Mouse (Mus musculus): ENCODE measurements around the gene Pde10a.

The Pde10a gene

DNA sequence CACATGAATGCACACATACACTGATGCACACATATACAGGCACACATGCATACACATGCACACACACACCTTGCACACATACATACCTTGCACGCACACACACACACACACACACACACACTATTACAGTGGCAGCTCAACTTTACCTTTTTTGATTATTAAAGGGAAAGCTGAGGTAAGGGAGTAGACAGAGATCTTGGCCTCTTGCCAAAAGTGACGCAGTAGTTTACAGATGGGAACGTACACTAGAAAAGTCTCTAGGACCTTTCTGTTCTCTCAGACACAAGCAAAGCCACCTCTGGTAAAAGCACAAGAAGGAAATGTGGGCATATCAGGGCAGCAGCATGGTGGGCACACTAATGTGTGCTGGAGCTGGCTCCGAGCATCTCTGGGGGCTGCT is 317.5 kb downstream of the Pde10a start:
- DNase-seq (ENCODE audit: low spot score), result no peak

DNA sequence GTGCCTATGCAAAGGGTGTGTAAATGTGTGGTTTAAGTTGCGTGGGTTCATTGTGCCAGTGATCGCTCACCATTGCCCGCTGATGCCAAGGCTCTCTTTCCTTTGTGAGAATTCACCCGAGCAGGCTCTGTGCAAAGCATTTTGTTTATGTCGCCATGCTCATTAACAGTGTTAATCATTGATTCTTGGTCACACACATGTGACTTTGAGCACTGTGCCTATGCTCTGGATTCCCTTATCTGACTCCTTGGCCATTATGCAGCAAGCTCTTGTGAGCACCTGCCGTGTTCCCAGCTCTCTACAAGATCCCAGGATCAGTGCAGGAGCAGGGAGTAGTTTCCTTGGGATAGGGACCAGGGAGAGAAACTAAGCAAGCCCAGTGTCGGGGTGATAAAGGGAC is 318.8 kb downstream of the Pde10a start:
- DNase-seq (ENCODE audit: low spot score), result no peak

DNA sequence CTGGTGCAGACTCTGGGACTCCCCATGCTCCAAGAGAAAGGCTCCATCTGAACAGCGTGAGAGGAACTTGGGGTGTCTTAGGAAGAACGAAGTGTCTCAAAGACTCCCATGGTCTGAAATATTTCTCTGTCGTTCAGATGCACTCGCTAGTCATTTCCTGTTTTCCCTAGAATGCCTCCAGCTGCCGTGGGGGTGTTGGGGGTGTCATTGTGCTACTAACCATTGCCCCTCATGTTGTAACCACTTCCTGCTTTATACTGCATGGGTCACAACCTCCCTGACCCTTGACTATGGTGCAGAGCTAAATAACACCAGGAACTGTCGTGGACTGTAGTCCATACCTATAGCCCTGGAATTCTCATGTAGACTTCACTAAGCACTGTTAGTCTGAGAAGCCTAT is 321.3 kb downstream of the Pde10a start:
- no peak for DNase-seq (ENCODE audit: low spot score)

DNA sequence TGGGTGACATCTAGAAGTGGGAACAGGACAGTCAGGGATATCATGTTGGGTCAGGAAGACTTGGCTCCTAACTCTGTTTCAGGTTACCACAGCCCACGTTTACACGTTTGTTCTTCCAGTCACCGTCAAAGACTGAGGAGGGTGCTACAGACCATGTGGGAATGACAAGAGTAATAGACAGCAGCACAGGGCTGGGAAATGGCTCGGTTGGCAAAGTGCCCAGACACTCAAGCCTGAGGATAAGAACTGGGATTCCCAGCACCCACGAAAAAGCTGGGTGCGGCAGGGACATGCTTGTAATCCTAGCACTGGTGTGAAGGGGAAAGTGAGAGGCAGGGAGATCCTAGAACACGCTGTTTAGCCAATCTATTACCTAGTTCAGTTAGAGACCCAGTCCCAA is 322.4 kb downstream of the Pde10a start:
- DNase-seq (ENCODE audit: low spot score), result no peak

DNA sequence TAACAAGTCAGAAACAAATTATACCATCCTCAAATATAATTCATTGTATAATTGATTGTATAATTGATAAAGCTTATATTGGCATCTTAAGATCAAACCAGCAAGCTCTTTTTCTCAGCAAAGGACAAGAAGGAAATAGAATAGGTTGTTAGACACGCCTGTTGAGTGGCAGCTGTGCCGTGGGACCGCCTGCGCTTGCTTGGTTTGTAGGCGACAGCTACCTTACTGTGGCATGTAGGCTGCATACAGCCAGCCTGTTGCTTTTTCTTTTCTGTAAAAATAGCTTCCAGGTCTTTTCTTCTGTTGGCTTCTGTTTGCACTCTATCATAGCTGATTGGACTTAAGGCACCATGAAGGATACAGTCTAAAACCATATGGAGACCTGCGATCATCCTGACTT is 326.7 kb downstream of the Pde10a start:
- DNase-seq (ENCODE audit: low spot score), result no peak

DNA sequence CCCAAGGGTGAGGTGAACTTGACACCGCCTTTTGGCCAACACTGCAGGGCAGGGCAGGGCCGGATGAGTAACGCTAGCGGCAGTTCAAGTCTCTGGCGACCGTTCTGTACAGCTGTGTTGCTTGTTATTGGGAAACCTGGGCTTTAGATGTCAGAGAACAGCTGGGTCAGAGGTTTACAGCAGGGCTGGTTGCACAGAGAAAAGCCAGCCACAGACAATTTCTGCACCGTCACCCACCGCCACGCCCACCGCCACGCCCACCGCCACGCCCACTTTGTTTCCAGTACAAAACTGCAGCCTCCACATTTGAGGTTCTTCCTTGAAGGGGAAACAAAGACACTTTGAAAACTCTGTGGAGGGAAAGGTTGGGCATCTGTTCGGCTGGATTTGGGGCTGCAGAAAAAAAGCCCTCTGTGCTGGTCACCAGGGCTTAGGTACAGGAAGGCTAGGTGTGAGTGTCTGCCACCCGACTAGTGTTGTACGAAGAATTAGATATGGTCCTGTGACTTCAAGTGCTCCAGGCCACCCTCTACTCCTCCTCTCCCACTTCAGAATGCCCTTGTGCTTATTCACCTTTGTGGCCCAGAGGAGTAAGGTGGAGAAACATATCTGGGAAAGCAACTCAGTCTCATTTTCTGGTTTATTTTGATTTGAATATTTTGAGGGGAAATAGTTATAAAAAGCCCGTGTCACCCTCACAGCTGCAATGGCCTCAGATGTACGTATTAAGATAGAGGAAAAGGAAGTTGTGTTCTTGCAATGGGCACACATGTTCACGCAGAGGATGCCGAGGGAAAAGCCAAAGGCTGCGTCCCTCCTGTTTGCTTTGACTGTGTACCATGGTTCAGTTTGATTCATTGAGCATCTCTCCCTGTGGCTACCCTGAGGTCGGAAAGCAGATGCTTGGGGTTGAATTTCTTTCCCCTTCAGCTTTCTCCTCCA is 331.5 kb downstream of the Pde10a start:
- peak; percentile 70 for DNase-seq (ENCODE audit: low spot score)

DNA sequence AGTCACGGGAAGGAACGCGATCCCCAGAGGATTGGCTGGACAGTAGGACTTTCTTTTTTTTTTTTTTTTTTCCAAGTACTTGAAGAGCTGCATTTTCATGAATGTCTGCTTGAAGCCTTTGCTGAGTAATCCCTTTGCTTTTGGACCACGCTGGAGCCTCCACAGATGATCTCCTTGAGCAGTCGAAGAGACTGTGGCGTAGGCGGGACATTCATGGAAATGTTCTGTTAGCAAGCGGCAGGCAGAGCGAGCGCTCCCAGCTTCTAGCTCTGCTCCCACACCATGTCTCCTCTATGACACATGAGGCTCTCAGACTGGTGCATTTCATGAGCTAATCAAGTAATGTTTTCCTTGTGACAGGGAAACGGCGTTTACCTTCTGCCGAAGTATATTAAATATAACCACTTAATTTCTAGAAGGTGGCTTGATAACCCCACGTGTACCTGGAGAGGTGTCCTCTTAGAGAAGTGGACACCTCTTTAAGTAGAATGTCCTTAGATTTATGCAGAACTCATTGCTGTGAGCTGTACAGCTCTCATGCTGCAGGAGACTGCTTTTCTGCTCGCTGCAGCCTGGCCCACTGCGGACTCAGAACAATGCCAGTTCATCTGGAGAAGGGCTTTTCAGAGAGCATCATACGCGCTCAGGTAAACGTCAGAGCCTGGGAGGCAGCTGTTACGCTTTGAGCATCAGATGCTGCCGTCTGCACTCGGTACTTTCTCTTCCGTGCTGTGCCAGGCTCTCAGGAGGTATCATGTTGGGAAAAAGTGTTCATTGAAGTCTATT is 333.7 kb downstream of the Pde10a start:
- no peak for DNase-seq (ENCODE audit: low spot score)

DNA sequence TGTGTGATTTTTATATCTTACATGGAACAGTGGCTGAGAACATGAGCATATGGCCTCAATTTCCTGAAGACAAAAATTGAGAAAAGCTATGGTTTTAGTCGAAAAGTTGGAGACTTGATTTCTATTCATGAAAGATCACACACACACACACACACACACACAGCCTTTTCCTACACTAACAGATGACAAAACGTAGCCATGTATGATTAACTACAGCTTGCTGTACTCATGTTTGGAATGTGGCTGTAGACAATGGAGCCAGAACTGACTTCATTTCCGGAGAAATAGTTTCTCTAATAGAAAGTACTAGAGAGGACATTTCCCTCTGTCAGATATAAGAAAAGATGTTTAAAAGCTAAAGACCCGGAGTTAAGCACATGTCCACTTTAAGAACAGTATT is 334.3 kb downstream of the Pde10a start:
- no peak for DNase-seq (ENCODE audit: low spot score)

DNA sequence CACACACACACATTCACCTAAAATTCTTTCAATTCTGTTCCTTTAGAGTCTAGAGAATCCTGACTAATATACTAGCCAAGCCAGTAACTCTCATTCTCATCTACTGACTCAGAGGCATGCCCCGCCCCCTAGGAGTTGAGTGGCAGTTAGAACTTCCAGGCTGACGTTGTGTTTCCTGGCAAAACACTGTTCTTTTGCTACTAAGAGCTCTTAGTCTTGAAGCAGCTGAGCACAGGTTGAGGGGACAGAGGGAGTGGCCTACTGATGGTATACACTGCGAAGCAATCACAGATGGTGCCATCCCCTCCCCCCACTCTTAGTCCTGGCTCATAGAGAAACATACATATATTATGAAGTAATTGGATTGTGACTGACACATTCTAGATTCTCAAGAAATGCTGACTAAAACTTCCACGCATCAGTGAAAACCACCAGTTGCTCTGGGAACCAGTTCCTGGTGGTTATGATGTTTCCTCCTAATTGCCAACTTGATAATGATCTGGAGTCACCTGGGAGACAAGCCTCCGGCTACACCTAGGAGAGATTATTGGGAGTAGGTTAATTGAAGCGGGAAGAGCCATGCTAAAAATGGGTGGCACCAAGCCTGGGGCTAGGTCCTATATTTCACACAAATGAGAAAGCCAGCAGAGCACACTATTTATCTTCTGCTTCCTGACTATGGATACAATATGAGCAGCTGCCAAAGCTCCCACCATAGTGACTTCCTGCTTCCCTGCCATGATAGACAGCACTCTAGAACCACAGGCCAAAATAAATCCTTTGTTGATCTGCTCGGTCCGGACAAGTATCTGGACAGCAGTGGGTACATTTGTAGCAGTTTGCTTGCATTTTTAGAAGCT is 339.7 kb downstream of the Pde10a start:
- no peak for DNase-seq (ENCODE audit: low spot score)

DNA sequence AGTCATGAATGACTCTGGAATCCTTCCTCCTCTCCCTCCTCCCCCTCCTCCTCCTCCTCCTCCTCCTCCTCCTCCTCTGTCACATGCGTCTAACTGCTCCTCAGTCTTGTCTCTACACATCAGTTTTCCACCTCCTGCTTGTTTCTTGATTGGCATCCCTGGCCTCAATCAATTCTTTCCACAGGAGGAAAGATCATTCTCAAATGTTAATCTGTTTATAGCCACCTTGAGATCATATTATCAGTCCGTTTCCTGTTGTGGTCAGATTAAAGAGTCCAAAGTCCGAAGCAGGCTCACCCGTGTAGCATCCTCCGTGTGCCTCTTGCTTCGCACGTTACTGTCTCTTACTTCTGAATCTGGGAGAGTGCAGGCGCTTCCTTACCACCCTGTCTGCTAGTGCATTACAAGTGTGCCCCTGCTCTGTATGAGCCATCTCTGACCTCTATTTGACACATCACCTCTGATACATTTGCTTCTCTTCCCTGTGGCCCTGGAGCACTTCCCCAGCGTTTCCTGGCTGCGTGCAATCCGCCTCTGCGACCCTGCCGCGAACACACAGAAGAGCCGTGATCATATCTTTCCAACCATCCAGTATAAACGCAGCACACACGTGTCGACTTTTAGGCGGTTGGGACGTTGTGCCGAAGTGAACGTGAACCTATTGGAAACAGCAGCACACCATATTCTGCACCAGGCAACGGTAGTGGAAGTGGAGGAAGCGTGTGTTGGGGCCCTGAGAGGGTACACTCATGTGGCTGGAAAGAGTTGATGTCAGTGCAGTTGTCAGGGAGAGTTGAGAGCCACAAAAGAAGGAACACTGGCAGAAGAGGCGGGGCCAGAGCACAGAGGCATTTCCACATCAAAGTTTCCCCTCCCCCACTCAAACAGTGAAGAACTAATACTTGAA is 342.4 kb downstream of the Pde10a start:
- DNase-seq (ENCODE audit: low spot score), result no peak

DNA sequence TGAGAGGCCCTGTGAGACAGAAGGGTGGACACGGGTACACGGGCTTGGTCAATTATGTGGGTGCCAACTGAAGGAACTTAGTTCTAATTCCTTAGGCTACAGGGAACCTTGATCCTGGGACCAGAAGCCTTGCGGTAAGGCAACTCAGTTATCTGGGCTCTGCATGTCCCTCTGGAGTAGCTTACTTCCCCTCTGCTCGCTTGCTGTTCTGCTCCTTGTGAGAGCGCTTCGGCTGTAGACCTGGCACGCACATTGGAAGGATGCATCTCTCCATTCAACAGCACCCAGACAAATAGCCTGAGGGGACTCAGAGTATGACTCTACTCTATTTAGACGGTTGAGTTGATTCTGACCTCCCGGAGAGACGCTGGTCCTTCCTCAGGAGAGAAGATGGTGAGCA is 344.1 kb downstream of the Pde10a start:
- no peak for DNase-seq (ENCODE audit: low spot score)

DNA sequence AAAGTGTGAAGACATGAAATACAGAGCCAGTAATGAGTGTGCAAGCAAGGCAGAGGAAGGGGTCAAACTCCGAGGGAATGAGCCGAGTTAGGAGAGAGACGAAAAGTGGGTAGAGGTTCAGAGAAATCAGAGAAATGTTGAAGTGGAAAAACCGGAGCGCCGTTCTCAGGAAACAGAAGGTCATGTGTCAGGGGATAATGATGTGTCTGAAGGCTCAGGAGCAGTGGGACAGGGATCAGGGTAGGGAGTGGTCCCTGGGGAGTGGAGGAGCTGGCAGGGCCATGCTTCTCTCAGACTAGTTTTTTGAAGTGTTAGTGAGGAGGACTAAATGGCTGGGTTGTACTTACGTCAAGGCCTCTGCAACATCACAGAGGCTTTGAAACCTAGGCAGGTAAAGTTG is 345.7 kb downstream of the Pde10a start:
- DNase-seq (ENCODE audit: low spot score), result no peak

DNA sequence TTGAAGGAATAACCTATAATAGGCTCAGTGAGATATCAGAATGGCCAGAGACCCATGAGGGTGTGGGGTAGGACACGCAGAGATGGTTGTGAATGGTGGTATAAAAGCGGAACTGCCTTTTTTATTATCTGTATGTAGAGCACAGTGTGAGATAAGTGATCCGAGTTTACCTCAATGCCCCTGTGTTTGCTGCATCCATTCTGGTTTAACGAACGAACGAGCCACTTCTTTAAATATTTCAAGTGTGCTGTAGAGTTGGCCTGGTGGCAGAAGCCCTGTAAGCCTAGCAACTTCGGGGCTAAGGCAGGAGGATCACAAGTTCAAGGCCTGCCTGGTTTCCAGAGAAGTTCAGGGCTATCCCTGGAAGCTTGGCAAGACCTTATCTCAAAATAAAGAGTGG is 346.2 kb downstream of the Pde10a start:
- no peak for DNase-seq (ENCODE audit: low spot score)

DNA sequence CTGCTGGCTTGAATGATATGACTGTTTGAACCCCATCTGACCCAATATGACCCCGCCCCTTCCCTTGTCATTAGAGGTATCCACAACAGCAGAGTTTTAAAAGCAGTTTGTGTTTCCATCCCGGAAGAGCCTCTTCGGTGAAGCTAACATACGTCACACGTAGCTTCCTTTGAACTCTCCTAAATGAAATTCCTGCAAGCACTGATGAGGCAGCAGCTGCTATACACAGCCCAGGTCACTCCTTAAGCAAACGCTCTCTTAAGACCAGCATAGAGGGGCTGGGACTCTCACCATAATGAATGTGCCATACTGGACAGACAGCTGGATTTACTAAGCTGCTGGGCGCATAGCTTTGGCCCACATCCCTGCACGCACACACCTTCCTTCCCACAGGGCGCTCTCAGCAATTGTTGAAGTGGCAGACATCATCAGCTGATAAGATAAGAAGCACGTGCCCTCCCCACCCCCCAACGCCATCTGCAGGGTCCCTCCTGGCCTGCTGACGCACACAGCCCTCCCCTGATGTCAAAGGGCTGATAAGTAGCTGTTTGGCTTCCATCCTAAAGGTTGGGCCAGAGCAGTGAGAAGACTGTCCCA is 346.9 kb downstream of the Pde10a start:
- DNase-seq (ENCODE audit: low spot score), result peak; percentile 15

DNA sequence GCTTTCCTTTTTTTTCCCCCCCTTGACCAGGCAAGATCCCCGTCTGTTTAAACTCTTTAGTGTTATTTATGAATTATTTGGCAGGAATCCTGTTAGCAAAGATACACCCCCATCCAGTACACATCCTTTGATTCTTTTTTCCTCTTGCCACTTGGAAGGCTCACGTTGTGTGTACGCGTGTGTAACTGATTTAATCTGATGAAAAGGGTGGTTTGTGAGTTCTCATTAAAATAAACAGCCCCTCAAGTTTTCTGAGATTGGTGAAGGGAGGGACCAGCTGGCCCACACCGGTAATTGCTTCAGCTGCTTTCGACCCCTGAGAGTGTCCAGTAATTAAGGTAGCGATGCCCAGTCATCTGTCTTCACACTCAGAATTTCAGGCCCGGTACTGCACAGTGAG is 347.4 kb downstream of the Pde10a start:
- no peak for DNase-seq (ENCODE audit: low spot score)

DNA sequence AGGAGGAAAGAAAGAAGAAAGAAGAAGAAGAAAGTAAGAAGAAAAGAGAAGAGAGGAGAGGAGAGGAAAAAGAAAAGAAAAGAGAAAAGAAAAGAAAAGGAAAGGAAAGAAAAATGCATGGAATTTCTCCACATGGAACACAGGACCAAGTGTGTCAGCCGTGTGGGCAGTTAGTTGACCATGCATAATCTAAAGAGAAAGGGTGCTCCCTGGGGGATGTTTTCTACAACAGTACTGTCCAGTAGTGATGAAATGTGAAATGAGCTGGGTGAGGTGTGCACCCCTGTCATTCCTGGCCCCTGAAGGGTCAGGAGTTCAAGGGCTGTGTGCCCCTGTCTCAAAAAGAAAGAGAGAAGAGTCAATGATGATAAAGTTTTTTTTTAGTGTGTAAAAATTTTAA is 352.9 kb downstream of the Pde10a start:
- DNase-seq (ENCODE audit: low spot score), result no peak

DNA sequence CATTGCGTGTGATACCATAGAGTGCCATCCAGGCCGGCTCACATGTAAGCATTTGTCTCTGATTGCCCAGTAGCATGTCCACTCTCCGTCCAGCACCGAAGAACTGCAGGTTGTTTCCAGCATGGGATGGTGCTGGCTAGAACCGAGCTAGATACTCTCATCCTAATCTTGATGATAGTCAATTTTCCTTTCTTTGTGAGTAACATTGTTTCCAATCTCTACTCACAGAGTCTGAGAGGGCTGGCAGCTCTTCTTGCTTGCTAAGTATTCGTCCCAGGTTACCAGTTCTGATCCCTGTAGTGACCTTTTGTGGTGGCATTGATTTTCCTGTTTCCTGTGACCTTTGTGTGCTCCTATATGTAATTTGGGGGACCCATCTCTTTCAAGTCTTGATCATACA is 356.5 kb downstream of the Pde10a start:
- DNase-seq (ENCODE audit: low spot score), result no peak

DNA sequence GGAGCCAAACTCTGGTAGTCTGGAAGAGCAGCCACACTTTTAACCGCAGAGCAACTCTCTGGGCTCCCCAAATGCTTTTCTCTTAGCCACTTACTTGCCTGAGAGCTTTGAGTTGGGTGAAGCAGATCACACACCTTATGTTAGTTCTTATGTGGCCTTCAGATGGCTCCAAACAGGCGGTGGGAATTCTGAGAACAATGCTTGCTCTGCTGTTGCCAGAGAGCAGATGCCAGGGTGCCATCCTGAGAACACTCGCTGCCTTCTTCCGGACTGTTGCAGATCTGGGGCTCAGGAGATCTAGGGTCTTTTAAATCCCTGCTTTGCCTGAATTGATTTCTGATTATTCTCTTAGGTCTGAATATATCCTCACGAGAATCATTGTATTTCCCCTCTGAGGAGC is 359.5 kb downstream of the Pde10a start:
- no peak for DNase-seq (ENCODE audit: low spot score)

DNA sequence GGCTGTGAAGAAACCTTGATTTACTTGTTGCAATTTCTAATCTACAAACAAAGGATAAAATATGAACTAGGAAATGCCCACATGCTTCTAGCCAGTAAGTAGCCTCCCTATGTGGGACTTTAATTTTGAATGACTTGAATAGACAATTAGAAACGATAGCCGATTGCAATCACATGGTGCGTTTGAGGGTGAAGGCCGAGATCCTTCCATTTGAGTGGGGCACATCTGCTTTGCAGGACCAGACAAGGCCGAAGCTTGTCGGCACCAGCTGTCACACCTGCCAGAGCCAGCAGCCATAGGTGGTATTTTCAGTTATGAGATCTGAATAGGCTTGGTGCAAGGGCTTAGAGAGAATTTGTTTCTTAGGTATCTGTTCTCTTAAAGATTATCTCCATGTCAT is 360.7 kb downstream of the Pde10a start:
- DNase-seq (ENCODE audit: low spot score), result no peak

DNA sequence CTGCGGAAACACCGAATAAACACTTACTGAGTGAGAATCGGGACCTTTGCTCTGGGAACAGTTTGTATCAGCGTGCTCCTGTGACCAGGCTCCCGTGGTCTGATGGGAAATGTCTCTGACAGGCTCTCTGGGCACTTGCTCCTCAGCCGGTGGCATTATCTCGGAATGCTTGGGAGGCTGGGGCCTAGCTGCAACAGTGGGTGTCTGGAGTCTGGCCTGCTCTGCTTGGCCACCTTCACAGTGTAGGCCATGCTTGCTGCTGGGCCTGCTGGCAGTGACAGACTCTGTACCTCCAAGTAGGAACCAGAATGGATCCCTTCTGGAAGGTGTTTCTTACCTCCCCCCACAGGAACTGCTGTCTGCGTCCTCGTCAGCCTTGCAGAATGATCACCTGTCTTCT is 362.9 kb downstream of the Pde10a start:
- no peak for DNase-seq (ENCODE audit: low spot score)

DNA sequence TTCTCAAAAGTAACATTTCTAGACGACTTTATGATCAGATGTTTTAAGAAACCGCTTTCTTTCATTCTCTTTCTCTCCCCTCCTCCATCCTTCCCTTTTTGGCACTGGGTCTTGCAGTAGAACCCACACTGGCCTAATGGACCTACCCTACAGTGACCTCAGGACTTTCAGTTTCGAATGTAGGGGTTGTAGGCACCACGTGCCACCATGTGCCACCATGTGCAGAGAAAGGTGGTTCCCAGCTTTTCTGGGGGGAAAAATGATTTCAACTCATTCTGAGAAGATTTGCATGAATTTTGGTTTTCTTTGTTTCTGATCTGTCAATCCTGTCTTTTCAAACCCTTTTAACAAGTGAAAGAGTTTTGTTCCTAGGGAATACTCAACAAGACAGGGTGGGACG is 363.5 kb downstream of the Pde10a start:
- no peak for DNase-seq (ENCODE audit: low spot score)

Data from yolk sac, embryonic 10.5 days (tissue).